Mouse (Mus musculus) embryonic facial prominence, embryonic 11.5 days (tissue): ENCODE measurements around the gene Ttc23. TPM values are rescaled to one million over a fixed set of nuclear protein-coding genes. Genes with fewer than 3 reads are reported as not detected.

Source experiments
- ATAC-seq: fragments of 200-750 bp; cut with Nextera tagmentation; replicated peaks from 2 replicates; pipeline ENCODE4 v1.8.0; 2017; ENCODE audit warnings: low read depth; ENCODE audit not compliant: insufficient number of reproducible peaks, low FRiP score, low TSS enrichment
- DNase-seq: peaks from one replicate; pipeline ENCODE4 v3.0.0-alpha.2; 2015; ENCODE audit warnings: low spot score
- H3K27ac ChIP-seq: fragments of 300-500 bp; sonication (generic); replicated peaks from 2 replicates; pipeline ENCODE4 v1.5.1; 2014; ENCODE audit warnings: mild to moderate bottlenecking, low read depth, low read length, control low read depth
- H3K27me3 ChIP-seq: fragments of 300-500 bp; sonication (generic); 2 replicates; pipeline ENCODE4 v1.6.1; 2014; ENCODE audit warnings: mild to moderate bottlenecking, low read length, moderate library complexity, mixed read lengths; ENCODE audit not compliant: control insufficient read depth, insufficient read depth
- H3K36me3 ChIP-seq: fragments of 300-500 bp; sonication (generic); replicated peaks from 2 replicates; pipeline ENCODE4 v1.6.1; 2014; ENCODE audit warnings: low read depth, mild to moderate bottlenecking, low read length, moderate library complexity, mixed read lengths; ENCODE audit not compliant: control insufficient read depth, insufficient read depth
- H3K4me1 ChIP-seq: fragments of 300-500 bp; sonication (generic); 2 replicates; pipeline ENCODE4 v1.6.1; 2014; ENCODE audit warnings: low read length, mixed read lengths; ENCODE audit not compliant: control insufficient read depth, insufficient read depth
- H3K4me2 ChIP-seq: fragments of 300-500 bp; sonication (generic); 2 replicates; pipeline ENCODE4 v1.6.1; 2014; ENCODE audit warnings: low read depth, mild to moderate bottlenecking, control low read depth, low read length, moderate library complexity
- H3K4me3 ChIP-seq: fragments of 300-500 bp; sonication (generic); 2 replicates; pipeline ENCODE4 v1.5.1; 2014; ENCODE audit warnings: low read depth, low read length, control low read depth
- H3K9ac ChIP-seq: fragments of 300-500 bp; sonication (generic); replicated peaks from 2 replicates; pipeline ENCODE4 v1.6.1; 2014; ENCODE audit warnings: mild to moderate bottlenecking, control low read depth, low read length
- H3K9me3 ChIP-seq: fragments of 300-500 bp; sonication (generic); replicated peaks from 2 replicates; pipeline ENCODE4 v1.6.1; 2016; ENCODE audit warnings: mild to moderate bottlenecking, low read length, inconsistent platforms, mixed read lengths; ENCODE audit not compliant: control insufficient read depth
- WGBS: fragments of 180-500 bp; shearing (Covaris S2); extraction: QIAGEN DNeasy Blood & Tissue Kit; methylation state at CpG from one replicate; pipeline ENCODE4 v1.1.7; 2014; 5-methylcytosine and 5-hydroxymethylcytosine counted together
- polyA plus RNA-seq: library from polyadenylated mRNA; unstranded; fragments of >200 nt; fragmentation: Nextera tagmentation; extraction: Ambion mirVana; gene quantifications from 2 replicates; pipeline ENCODE4 v1.2.1, GENCODE M21; 2014

The Ttc23 gene
- polyA plus RNA-seq, 1 experiment from 2014 or later, result 58.3 TPM

GRCm38 (mm10) chr7:67740796-67741195, 93.6 kb downstream of the Ttc23 start:
- Histone ChIP-seq H3K4me3 (no peak overlapping the region), H3K27me3 (no peaks in the 10 kb centered on the region), H3K4me2 (no peak overlapping the region), H3K4me1 (no peaks in the 10 kb centered on the region), H3K9me3 (no peaks in the 10 kb centered on the region), H3K36me3 (no peaks in the 10 kb centered on the region), H3K27ac (no peak overlapping the region), H3K9ac (no peak overlapping the region)
- 71% methylated on average over 5 of the region's 5 CpGs for WGBS
- no peak for ATAC-seq
- no peak for DNase-seq

GRCm38 (mm10) chr7:67741706-67742105, 94.5 kb downstream of the Ttc23 start:
- DNase-seq, result no peak
- no peak overlapping the region for H3K27ac ChIP-seq
- H3K4me2 ChIP-seq, result no peak overlapping the region
- no peaks in the 10 kb centered on the region for H3K4me1 ChIP-seq
- H3K36me3 ChIP-seq, result no peaks in the 10 kb centered on the region
- H3K9ac ChIP-seq, result no peak overlapping the region
- H3K27me3 ChIP-seq, result no peaks in the 10 kb centered on the region
- WGBS, result 84% methylated on average over 7 of the region's 7 CpGs
- no peak overlapping the region for H3K4me3 ChIP-seq
- ATAC-seq, result no peak
- H3K9me3 ChIP-seq, result no peaks in the 10 kb centered on the region

GRCm38 (mm10) chr7:67747731-67748305, 100.6 kb downstream of the Ttc23 start:
- Histone ChIP-seq H3K27ac (no peak overlapping the region), H3K9ac (no peak overlapping the region), H3K27me3 (no peaks in the 10 kb centered on the region), H3K4me2 (no peak overlapping the region), H3K36me3 (no peaks in the 10 kb centered on the region), H3K4me1 (no peaks in the 10 kb centered on the region), H3K4me3 (no peak overlapping the region), H3K9me3 (no peaks in the 10 kb centered on the region)
- ATAC-seq, result no peak
- WGBS, result 85% methylated on average over 4 of the region's 4 CpGs
- DNase-seq, result no peak

GRCm38 (mm10) chr7:67749441-67750239, 102.4 kb downstream of the Ttc23 start:
- Histone ChIP-seq H3K27ac (no peak overlapping the region), H3K4me1 (no peaks in the 10 kb centered on the region), H3K9me3 (no peaks in the 10 kb centered on the region), H3K9ac (no peak overlapping the region), H3K36me3 (no peaks in the 10 kb centered on the region), H3K4me3 (no peak overlapping the region), H3K4me2 (no peak overlapping the region), H3K27me3 (no peaks in the 10 kb centered on the region)
- no peak for DNase-seq
- no peak for ATAC-seq
- 72% methylated on average over 4 of the region's 4 CpGs for WGBS

- no peak overlapping the region for H3K4me2 ChIP-seq
- H3K4me1 ChIP-seq, result 0 out of 2 replicates have a peak, but pooled peaks cover 2% of the 10 kb centered on the region
- no peaks in the 10 kb centered on the region for H3K36me3 ChIP-seq
- H3K27ac ChIP-seq, result no peak overlapping the region
- ATAC-seq, result no peak
- H3K9ac ChIP-seq, result no peak overlapping the region
- no peak overlapping the region for H3K4me3 ChIP-seq
- peaks cover 6% of the 10 kb centered on the region for H3K27me3 ChIP-seq
- WGBS, result 76% methylated on average over 11 of the region's 11 CpGs
- no peaks in the 10 kb centered on the region for H3K9me3 ChIP-seq
- DNase-seq, result no peak
These were observed 107.4 kb downstream of the Ttc23 start for GRCm38 (mm10) chr7:67754606-67755005.

GRCm38 (mm10) chr7:67755366-67755765, 108.2 kb downstream of the Ttc23 start:
- DNase-seq, result no peak
- WGBS, result 84% methylated on average over 7 of the region's 7 CpGs
- no peak for ATAC-seq

GRCm38 (mm10) chr7:67756636-67757035, 109.4 kb downstream of the Ttc23 start:
- H3K27ac ChIP-seq, result no peak overlapping the region
- no peak overlapping the region for H3K4me3 ChIP-seq
- WGBS, result 75% methylated on average over 5 of the region's 5 CpGs
- no peaks in the 10 kb centered on the region for H3K36me3 ChIP-seq
- no peak overlapping the region for H3K9ac ChIP-seq
- DNase-seq (no peak), ATAC-seq (no peak)
- no peak overlapping the region for H3K4me2 ChIP-seq
- H3K9me3 ChIP-seq, result no peaks in the 10 kb centered on the region
- 0 out of 2 replicates have a peak, but pooled peaks cover 2% of the 10 kb centered on the region for H3K4me1 ChIP-seq
- H3K27me3 ChIP-seq, result peaks cover 6% of the 10 kb centered on the region

More at GRCm38 (mm10) chr7:67755366-67755765, 108.2 kb downstream of the Ttc23 start:
- Histone ChIP-seq H3K27ac (no peak overlapping the region), H3K36me3 (no peaks in the 10 kb centered on the region), H3K4me2 (no peak overlapping the region), H3K4me1 (0 out of 2 replicates have a peak, but pooled peaks cover 2% of the 10 kb centered on the region), H3K4me3 (no peak overlapping the region), H3K9me3 (no peaks in the 10 kb centered on the region), H3K27me3 (peaks cover 6% of the 10 kb centered on the region), H3K9ac (no peak overlapping the region)

- WGBS, result under 1% methylated on average over 19 of the region's 19 CpGs
- no peaks in the 10 kb centered on the region for H3K9me3 ChIP-seq
- peak overlapping the region; percentile 63 for H3K9ac ChIP-seq
- peaks cover 6% of the 10 kb centered on the region for H3K27me3 ChIP-seq
- H3K4me1 ChIP-seq, result 0 out of 2 replicates have a peak, but pooled peaks cover 2% of the 10 kb centered on the region
- DNase-seq (no peak), ATAC-seq (0 out of 2 replicates have a peak, but pooled peaks have one; percentile 4)
- H3K4me2 ChIP-seq, result peak overlapping the region; percentile 93
- H3K4me3 ChIP-seq, result peak overlapping the region; percentile 43
- H3K36me3 ChIP-seq, result no peaks in the 10 kb centered on the region
- no peak overlapping the region for H3K27ac ChIP-seq
These were observed 111.3 kb downstream of the Ttc23 start for GRCm38 (mm10) chr7:67758506-67758857.
